Mouse (Mus musculus): ENCODE measurements at regions not wholly inside any gene's neighbourhood (a gene's known extent, or its start where the extent isn't known, plus 50 kb on each side); places are given as distances from the start of the nearest gene placed in this dataset.
A peak's percentile ranks its signal among the peaks of the same experiment; 100 is the strongest.

DNA sequence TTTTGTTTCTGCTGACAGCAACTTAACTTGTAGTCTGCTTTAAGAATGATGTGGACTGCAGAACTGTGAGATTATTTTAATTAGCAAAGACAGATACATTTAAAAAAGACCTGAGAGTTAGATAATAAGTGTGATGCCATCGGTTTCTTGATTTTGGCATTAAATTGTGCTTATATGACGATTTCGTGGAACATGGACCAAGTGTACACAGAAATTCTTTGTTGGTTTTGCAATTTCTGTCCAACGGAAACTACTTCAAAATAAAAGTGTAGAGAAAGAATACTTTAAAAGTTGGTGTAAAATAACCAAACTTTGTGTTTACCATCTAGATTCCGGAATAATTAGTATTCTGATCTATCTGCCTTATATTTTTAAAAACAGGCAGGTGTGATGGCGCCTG is 81.4 kb upstream of the Pik3r1 start:
- H3K4me1 ChIP-seq (ENCODE audit: control insufficient read depth, insufficient read depth, low read length): no peaks in the 10 kb centered on the region
- no peaks in the 10 kb centered on the region for H3K36me3 ChIP-seq (ENCODE audit: control insufficient read depth, insufficient read depth, low read length)
- no peaks in the 10 kb centered on the region for H3K27me3 ChIP-seq (ENCODE audit: control insufficient read depth, insufficient read depth, low read length)
- no peaks in the 10 kb centered on the region for H3K9me3 ChIP-seq (ENCODE audit: control insufficient read depth, low read length)
- ATAC-seq (ENCODE audit: low FRiP score, low TSS enrichment): no peak
- no peak overlapping the region for H3K9ac ChIP-seq (replicated peaks; ENCODE audit: low read length)
- 92% methylated on average over 6 of the region's 6 CpGs for WGBS
- no peak for DNase-seq
- no peak overlapping the region for H3K4me3 ChIP-seq (replicated peaks; ENCODE audit: low read depth, low read length)
- H3K4me2 ChIP-seq (ENCODE audit: low read length): no peak overlapping the region
- no peak overlapping the region for H3K27ac ChIP-seq (replicated peaks; ENCODE audit: low read depth, low read length)

DNA sequence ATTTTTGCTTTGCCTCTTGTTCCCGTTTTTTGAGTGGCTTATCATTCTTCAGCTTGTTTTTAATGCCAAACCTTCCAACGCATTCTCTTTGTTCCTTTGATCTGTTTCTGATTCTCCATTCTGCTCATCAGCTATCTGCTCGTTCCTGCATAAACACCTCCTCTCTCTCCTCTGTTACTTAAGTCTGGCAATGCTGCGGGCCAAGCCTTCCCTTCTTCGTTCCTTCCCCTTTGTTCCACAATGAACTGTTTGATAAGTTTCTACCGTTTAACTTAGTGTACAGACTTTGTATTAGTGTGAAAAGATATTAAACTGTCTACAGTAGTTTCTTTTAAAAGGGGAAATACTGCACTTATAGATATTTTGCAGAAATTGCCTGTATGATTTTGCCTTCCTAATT is 83.3 kb upstream of the Pik3r1 start:
- Histone ChIP-seq H3K36me3 (ENCODE audit: control insufficient read depth, insufficient read depth, low read length) (no peaks in the 10 kb centered on the region), H3K4me3 (replicated peaks; ENCODE audit: low read depth, low read length) (no peak overlapping the region), H3K27me3 (ENCODE audit: control insufficient read depth, insufficient read depth, low read length) (no peaks in the 10 kb centered on the region), H3K27ac (replicated peaks; ENCODE audit: low read depth, low read length) (no peak overlapping the region), H3K9me3 (ENCODE audit: control insufficient read depth, low read length) (no peaks in the 10 kb centered on the region), H3K9ac (replicated peaks; ENCODE audit: low read length) (no peak overlapping the region), H3K4me2 (ENCODE audit: low read length) (no peak overlapping the region), H3K4me1 (ENCODE audit: control insufficient read depth, insufficient read depth, low read length) (no peaks in the 10 kb centered on the region)
- no peak for DNase-seq
- WGBS: 69% methylated on average over 6 of the region's 6 CpGs
- no peak for ATAC-seq (ENCODE audit: low FRiP score, low TSS enrichment)

DNA sequence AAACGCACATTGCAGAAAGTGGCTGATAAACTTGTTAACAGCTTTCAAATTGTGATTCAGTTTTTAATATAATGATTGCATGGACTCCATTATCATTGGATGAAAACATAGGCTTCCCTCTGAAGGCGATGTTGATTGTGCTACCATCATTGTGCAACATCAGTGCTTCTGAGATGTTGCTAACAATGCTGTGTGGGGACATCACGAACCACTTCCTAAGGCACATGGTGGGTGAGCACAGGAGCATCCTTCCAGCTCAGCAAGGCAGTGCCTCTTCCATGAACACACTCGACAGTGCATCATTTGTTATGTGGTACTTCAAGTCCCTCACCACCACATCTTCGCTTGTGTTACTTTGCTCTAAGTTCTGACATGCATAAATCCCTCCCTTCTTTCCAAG is 84.9 kb upstream of the Pik3r1 start:
- Histone ChIP-seq H3K4me2 (ENCODE audit: low read length) (no peak overlapping the region), H3K27me3 (ENCODE audit: control insufficient read depth, insufficient read depth, low read length) (no peaks in the 10 kb centered on the region), H3K36me3 (ENCODE audit: control insufficient read depth, insufficient read depth, low read length) (no peaks in the 10 kb centered on the region), H3K9me3 (ENCODE audit: control insufficient read depth, low read length) (no peaks in the 10 kb centered on the region), H3K27ac (replicated peaks; ENCODE audit: low read depth, low read length) (no peak overlapping the region), H3K4me1 (ENCODE audit: control insufficient read depth, insufficient read depth, low read length) (no peaks in the 10 kb centered on the region), H3K4me3 (replicated peaks; ENCODE audit: low read depth, low read length) (no peak overlapping the region), H3K9ac (replicated peaks; ENCODE audit: low read length) (no peak overlapping the region)
- DNase-seq: no peak
- no peak for ATAC-seq (ENCODE audit: low FRiP score, low TSS enrichment)
- WGBS: 90% methylated on average over 5 of the region's 5 CpGs

DNA sequence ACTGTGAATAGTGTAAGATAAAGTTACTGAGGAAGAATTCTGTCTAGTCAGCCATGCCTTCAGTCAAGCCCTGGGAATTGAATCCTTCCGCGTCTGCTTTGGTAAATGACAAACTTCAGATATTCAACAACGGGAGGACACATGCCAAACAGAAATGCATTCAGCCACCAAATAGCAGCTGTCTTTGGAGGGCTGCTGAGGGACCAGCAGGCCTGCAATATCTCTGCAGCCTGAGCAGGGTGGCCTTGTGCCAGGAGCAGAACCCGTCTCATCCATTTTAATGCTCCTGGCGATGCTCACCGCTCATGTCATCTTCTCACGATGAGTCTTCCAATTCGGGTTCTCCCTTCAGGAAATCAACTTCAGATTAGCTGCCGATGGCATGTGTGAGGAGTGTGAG is 87.1 kb upstream of the Pik3r1 start:
- Histone ChIP-seq H3K4me3 (replicated peaks; ENCODE audit: low read depth, low read length) (no peak overlapping the region), H3K4me1 (ENCODE audit: control insufficient read depth, insufficient read depth, low read length) (no peaks in the 10 kb centered on the region), H3K9ac (replicated peaks; ENCODE audit: low read length) (no peak overlapping the region), H3K27me3 (ENCODE audit: control insufficient read depth, insufficient read depth, low read length) (no peaks in the 10 kb centered on the region), H3K27ac (replicated peaks; ENCODE audit: low read depth, low read length) (no peak overlapping the region), H3K36me3 (ENCODE audit: control insufficient read depth, insufficient read depth, low read length) (no peaks in the 10 kb centered on the region), H3K4me2 (ENCODE audit: low read length) (no peak overlapping the region), H3K9me3 (ENCODE audit: control insufficient read depth, low read length) (no peaks in the 10 kb centered on the region)
- no peak for ATAC-seq (ENCODE audit: low FRiP score, low TSS enrichment)
- peak; percentile 47 for DNase-seq
- WGBS: 80% methylated on average over 9 of the region's 9 CpGs

DNA sequence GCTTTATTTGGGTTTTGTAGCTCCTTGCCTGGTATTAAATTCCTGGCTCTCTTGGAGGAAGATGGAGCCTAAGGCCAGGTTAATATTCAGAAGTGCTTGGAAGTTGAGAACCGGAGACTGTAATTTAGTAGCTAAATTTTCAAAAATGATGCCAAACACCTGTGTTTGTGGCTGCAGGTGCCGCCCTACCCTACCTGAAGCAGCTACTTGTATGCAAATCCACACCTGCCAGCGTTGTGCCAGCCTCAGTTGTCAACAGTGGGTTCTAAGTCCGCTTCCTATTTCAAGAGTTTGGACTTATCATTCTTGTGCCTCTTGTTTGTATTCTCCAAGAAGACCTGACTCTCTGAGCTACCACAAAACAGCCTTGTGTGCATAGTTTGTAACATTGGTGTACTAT is 92.7 kb upstream of the Pik3r1 start:
- H3K9me3 ChIP-seq (ENCODE audit: control insufficient read depth, low read length): no peaks in the 10 kb centered on the region
- DNase-seq (no peak), ATAC-seq (ENCODE audit: low FRiP score, low TSS enrichment) (no peak)
- no peak overlapping the region for H3K4me3 ChIP-seq (replicated peaks; ENCODE audit: low read depth, low read length)
- no peak overlapping the region for H3K9ac ChIP-seq (replicated peaks; ENCODE audit: low read length)
- no peak overlapping the region for H3K4me2 ChIP-seq (ENCODE audit: low read length)
- WGBS: 91% methylated on average over 4 of the region's 4 CpGs
- no peaks in the 10 kb centered on the region for H3K4me1 ChIP-seq (ENCODE audit: control insufficient read depth, insufficient read depth, low read length)
- no peaks in the 10 kb centered on the region for H3K36me3 ChIP-seq (ENCODE audit: control insufficient read depth, insufficient read depth, low read length)
- H3K27ac ChIP-seq (replicated peaks; ENCODE audit: low read depth, low read length): no peak overlapping the region
- H3K27me3 ChIP-seq (ENCODE audit: control insufficient read depth, insufficient read depth, low read length): no peaks in the 10 kb centered on the region

DNA sequence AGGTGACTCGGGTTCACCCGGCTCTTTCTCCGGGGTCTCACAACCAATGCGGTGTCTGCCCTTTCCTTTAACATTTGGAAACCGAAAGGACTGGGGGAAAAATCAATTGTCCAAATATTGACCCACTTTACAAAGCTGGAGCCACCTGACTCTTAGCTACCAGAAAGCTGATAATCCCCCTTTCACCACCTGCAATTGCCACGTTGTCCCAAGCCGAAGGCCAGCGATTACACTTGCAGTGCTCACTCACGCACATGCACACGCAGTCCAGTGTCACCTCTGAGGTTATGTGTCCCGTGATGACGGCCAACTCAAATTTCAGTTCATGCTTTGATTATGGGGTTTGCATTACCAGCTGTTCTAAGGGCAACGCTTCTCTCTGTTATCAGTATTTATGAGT is 94.0 kb upstream of the Pik3r1 start:
- no peaks in the 10 kb centered on the region for H3K27me3 ChIP-seq (ENCODE audit: control insufficient read depth, insufficient read depth, low read length)
- no peaks in the 10 kb centered on the region for H3K36me3 ChIP-seq (ENCODE audit: control insufficient read depth, insufficient read depth, low read length)
- H3K27ac ChIP-seq (replicated peaks; ENCODE audit: low read depth, low read length): no peak overlapping the region
- H3K4me1 ChIP-seq (ENCODE audit: control insufficient read depth, insufficient read depth, low read length): no peaks in the 10 kb centered on the region
- H3K4me3 ChIP-seq (replicated peaks; ENCODE audit: low read depth, low read length): no peak overlapping the region
- 89% methylated on average over 13 of the region's 13 CpGs for WGBS
- ATAC-seq (ENCODE audit: low FRiP score, low TSS enrichment): no peak
- H3K9ac ChIP-seq (replicated peaks; ENCODE audit: low read length): no peak overlapping the region
- DNase-seq: no peak
- no peak overlapping the region for H3K4me2 ChIP-seq (ENCODE audit: low read length)
- H3K9me3 ChIP-seq (ENCODE audit: control insufficient read depth, low read length): no peaks in the 10 kb centered on the region

DNA sequence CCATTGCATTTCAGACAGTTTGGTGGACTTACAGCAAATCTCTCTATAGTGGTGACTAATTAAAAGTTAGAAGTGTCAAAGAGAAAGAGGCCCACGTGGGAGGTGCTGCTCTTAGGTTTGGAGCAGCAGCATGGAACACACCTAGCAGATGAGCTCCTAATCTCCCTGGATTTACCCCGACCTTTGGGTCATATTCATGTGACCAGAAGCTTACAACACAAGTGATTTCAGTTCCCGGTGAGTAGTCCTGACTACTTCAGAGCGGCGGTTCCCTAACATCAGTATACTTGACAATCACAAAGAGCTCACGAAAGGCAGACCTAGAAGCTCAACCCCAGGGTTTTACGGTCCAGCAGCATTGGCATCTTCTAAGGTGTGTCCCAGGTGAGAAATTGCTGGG is 95.0 kb upstream of the Pik3r1 start:
- 88% methylated on average over 7 of the region's 7 CpGs for WGBS
- no peak for DNase-seq

DNA sequence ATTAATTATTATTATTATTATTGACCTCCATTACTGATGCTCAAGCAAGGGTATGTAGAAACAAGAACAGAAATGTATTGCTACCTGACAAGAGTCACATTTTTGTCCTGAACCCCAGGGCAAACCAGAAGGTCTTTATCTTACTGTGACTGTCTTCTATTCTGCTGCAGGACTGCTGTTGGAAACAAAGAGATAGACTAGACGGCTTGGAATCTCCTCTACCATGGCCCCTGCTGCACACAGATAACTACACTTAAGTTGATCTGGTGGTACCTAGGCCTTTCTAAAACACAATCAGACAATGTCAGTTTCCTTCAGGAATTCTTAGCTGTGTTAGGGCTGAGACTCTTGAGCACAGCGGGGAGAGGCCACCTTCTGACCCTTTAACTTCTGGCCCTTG is 95.6 kb upstream of the Pik3r1 start:
- Histone ChIP-seq H3K27ac (replicated peaks; ENCODE audit: low read depth, low read length) (no peak overlapping the region), H3K36me3 (ENCODE audit: control insufficient read depth, insufficient read depth, low read length) (no peaks in the 10 kb centered on the region), H3K4me2 (ENCODE audit: low read length) (no peak overlapping the region), H3K4me1 (ENCODE audit: control insufficient read depth, insufficient read depth, low read length) (no peaks in the 10 kb centered on the region), H3K27me3 (ENCODE audit: control insufficient read depth, insufficient read depth, low read length) (no peaks in the 10 kb centered on the region), H3K4me3 (replicated peaks; ENCODE audit: low read depth, low read length) (no peak overlapping the region), H3K9me3 (ENCODE audit: control insufficient read depth, low read length) (no peaks in the 10 kb centered on the region), H3K9ac (replicated peaks; ENCODE audit: low read length) (no peak overlapping the region)
- DNase-seq (no peak), ATAC-seq (ENCODE audit: low FRiP score, low TSS enrichment) (no peak)
- WGBS: 86% methylated on average over 2 of the region's 2 CpGs

More for the DNA sequence above, 95.0 kb upstream of the Pik3r1 start:
- Histone ChIP-seq H3K27me3 (ENCODE audit: control insufficient read depth, insufficient read depth, low read length) (no peaks in the 10 kb centered on the region), H3K36me3 (ENCODE audit: control insufficient read depth, insufficient read depth, low read length) (no peaks in the 10 kb centered on the region), H3K4me2 (ENCODE audit: low read length) (no peak overlapping the region), H3K4me1 (ENCODE audit: control insufficient read depth, insufficient read depth, low read length) (no peaks in the 10 kb centered on the region), H3K4me3 (replicated peaks; ENCODE audit: low read depth, low read length) (no peak overlapping the region), H3K9ac (replicated peaks; ENCODE audit: low read length) (no peak overlapping the region), H3K27ac (replicated peaks; ENCODE audit: low read depth, low read length) (no peak overlapping the region), H3K9me3 (ENCODE audit: control insufficient read depth, low read length) (no peaks in the 10 kb centered on the region)
- no peak for ATAC-seq (ENCODE audit: low FRiP score, low TSS enrichment)

DNA sequence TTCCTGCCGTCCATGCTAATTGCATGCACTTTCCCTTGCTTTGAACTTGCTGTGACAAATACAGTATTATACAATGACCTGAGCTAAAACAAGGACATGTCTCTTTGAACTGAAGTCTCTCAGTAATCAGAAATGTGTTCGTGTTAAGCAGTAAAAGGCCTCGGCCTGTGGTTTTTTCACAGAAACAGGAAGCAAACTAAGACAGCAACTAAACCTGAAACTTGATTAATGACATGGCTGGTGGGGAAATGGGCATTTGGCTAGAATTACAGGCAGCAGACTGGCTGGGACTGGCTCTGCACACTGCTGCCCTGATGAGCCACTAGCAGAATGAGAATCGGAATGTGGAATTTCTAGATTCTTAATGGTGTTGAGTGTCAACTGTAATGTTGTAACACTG is 98.8 kb upstream of the Pik3r1 start:
- Histone ChIP-seq H3K27me3 (ENCODE audit: control insufficient read depth, insufficient read depth, low read length) (no peaks in the 10 kb centered on the region), H3K9ac (replicated peaks; ENCODE audit: low read length) (no peak overlapping the region), H3K4me1 (ENCODE audit: control insufficient read depth, insufficient read depth, low read length) (no peaks in the 10 kb centered on the region), H3K27ac (replicated peaks; ENCODE audit: low read depth, low read length) (no peak overlapping the region), H3K9me3 (ENCODE audit: control insufficient read depth, low read length) (no peaks in the 10 kb centered on the region), H3K4me3 (replicated peaks; ENCODE audit: low read depth, low read length) (no peak overlapping the region), H3K4me2 (ENCODE audit: low read length) (no peak overlapping the region), H3K36me3 (ENCODE audit: control insufficient read depth, insufficient read depth, low read length) (no peaks in the 10 kb centered on the region)
- ATAC-seq (ENCODE audit: low FRiP score, low TSS enrichment) (no peak), DNase-seq (no peak)
- 86% methylated on average over 4 of the region's 4 CpGs for WGBS

All from midbrain, embryonic 14.5 days (tissue).